Mouse (Mus musculus) thymus, postnatal 14 days (tissue): ENCODE measurements around the gene Cyp26b1.

Experiments used
- DNase-seq: peaks from one replicate; pipeline ENCODE4 v3.0.0; 2021

Gene Cyp26b1

GRCm38 (mm10) chr6:84586551-84587200 lies 7.0 kb downstream of the Cyp26b1 start:
- DNase-seq, result no peak

DNA sequence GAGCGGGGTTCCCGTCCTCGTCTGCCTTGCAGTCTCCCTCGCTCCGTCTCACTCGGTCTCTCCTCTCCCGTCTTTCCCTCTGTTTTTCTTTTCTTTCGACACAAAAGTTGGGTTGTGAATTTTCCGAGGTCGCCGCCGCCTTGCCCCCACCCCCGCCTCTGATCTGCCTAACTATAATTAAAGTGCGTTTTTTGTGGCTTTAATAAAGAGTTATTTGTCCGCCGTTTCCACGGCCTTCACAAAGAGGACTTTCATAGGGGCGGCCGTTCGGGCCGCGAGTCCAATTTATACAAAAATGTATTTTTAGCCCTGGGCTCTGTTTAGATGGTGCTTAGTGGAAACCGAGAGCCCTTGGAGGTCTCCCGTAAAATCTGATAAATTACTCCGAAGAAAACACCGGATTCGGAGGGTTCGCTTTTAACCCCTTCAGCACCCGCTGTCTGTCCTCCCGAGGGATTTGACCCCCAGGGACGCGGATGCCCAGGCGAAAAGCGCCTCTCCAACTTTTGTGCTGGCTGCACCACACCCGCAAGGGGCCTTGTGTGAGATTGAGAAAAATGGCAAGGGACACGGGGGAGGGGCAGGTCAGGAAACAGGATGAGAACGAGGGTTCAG lies 7.9 kb downstream of the Cyp26b1 start:
- DNase-seq, result no peak

DNA sequence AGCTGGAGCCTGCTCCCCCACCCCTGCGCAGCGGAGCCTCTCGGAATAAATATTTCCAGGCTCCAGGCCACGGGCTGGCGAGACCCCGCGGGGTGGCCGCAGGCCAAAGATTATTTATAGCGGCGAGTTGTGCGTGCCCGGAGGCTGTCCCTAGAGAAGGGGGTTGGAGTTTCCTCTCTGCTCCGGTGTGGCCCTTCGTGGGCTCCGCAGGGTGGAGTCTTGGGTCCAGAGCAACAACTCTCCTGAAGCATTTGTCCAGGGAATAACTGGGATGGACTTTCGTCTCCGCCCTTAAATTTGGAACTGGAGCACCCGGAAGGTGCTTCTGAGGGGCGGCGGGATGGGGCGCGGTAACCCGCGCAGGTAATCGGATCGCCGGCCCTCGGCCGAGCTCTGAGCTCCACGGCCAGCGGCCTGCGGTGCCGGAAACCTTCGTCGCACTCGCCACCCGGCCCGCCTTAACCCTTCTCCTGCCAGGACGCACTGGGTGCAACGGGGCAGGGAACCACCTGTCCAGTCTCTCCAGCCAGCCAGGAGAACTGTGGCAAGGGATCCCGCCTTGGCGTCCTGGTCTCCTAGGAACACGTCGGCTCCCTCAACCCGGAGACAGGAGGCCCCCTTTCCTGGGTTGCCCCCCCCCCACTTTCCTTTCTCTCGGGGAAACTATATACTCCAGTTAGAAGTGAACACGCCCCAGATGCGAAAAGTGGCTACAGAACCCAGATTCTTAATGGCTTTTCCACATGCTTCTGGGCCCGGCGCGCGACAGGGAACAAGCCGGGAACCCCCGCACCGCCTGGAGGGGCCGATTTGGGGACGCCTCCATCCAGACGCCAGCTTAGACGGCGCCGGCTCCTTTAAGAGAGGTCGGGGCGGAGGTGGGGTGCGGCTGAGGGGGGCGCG lies 8.7 kb downstream of the Cyp26b1 start:
- DNase-seq, result peak; percentile 33

DNA sequence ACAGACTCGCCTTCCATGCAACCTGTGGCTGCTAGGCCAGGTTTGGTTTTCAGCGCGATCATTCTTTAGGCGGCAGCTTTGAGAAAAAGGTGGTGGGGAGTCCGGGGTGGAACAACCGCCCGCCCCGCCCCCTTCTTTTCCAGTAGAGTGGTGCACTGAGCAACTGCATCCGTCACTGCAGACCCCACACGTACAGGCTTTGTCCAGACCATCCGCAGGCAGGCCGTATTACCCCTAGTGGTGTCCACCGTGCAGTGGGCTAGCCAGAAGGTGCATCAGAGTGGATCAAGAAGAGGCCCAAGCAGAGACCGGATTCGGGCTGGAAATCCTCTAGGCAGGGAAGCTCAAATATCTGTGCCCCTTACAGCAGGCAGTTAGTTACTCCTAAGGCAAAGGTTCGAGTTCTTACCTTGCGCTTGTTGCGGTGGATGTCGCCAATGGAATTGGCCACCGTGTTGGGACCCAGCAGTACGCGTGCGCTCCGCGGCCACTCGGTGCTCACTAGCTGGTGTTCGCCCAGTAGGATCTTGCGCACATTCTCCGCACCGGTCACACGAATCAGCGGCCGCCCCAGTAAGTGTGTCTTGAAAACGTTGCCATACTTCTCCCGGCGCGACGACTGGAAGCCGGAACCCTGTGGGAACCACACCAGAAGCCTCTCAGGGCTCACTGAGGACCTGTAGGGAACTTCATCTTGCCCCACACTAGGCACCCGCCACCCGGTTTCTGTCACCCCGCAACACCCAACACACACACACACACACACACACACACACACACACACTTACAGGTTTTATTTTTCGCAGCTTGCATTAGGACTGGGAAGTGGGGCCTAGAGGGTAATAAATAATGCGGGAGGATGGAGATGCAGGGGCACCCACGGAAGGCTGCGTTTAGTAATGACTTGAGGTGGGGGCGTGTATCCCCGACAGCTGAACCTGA lies 9.6 kb downstream of the Cyp26b1 start:
- no peak for DNase-seq

DNA sequence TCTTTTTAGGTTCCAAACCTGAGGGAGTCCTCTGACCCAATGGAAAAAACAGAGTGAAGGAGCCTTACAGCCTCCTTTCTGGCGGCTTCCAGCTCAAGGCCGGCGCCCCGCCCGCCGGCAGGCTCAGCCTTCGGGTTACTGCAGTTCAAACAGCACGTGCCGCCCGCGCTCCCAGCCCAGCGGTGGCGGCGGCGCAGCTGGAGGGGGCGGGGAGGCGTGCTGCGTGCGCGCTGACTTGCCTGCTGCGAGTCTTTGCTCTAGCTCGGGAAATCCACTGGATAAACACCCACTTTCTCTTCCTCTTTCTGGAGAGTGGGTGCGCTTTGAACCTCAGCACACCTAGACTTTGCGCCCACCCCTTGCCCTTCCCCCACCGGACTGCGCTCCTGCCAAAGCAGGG lies 10.3 kb downstream of the Cyp26b1 start:
- DNase-seq, result peak; percentile 84

DNA sequence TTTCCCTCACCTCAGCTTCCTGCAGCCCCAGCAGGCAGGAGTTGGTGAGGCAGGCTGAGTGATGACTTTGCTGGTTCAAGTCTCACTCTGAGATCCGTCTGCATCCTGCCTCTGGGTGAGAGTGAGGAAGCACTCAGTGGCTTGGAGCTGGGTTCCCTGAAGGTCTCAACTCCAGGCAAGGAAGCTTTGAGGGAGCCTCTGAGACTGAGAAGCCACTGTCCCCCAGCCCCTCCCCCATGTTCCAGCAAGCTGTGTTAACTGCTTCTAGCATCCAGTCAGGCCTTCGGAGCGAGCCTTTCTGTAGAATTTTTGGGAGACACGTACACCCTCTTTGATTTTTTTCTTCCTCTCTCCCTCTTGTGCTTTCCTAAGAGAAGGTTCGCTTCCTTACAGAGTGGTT lies 10.9 kb downstream of the Cyp26b1 start:
- DNase-seq, result no peak

DNA sequence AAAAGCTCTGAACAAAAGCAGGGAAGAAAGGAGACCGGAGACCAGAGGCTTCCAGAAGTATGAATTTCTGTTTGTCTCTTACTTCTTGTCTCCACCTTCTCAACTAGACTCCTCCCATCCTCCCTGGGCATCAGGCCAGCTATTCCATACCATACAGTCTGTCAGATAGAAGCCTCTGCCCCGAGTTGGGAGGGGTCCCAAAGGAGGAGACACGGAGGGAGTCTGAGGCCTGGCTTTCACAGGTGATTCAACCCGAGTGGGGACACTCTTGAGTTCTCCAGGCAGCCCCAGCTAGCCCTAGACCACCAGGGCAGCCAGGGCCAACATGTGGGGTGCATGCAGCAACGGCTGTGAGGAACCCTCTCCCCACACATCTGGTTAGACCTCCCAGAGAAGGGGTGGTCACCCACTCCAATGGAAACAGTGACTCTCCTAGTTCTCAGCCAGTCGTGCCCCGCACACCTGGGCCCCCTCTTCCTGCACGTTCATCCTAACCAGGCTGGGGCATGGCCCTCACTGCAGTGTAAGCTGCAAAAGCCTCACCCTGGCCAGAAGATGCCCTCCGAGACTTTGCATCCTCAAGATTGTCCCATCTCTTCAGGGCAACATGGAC lies 11.8 kb downstream of the Cyp26b1 start:
- no peak for DNase-seq

- no peak for DNase-seq
Measured at GRCm38 (mm10) chr6:84580979-84581832, 12.5 kb downstream of the Cyp26b1 start.

- DNase-seq, result no peak
Measured at GRCm38 (mm10) chr6:84579508-84579907, 14.2 kb downstream of the Cyp26b1 start.

DNA sequence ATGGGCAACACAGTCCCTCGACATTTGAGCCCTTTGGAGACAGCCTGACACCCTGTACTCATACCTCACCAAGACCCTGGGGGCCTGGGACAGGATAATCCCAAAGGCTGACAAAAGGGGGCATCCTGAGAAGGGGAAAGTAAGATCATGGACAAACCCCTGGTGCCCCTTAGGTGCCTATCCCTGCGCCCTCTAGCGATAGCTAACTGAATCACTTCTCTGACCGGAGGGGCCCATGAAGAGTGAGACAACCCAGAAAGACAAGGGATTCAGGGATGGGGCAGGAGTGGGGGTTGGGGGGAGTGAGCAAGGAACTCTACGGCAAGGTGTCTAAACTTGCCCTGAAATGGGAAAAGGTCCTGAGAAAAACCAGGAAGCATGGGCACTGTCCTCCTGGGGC lies 14.8 kb downstream of the Cyp26b1 start:
- DNase-seq, result peak; percentile 45

DNA sequence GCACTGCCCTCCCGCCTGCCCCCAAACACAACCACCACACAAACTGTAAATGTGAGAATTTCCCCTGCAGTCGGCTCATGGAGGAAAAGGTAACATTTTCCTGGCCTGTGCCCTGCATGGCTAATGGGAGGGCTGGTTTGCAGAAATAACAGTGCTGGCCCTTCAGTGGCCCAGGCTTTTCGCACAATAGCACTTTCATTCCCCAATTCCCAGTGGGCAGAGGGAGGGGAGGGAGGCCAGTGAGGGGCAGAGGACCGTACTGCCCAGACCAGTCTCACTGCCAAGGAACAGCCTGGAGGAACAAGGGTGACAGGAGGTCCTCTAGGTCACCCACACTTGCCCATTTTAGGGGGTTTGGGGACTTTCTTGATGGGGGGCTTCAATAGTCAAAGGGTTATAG lies 15.8 kb downstream of the Cyp26b1 start:
- no peak for DNase-seq

- no peak for DNase-seq
Measured at GRCm38 (mm10) chr6:84573905-84574660, 19.6 kb downstream of the Cyp26b1 start.

DNA sequence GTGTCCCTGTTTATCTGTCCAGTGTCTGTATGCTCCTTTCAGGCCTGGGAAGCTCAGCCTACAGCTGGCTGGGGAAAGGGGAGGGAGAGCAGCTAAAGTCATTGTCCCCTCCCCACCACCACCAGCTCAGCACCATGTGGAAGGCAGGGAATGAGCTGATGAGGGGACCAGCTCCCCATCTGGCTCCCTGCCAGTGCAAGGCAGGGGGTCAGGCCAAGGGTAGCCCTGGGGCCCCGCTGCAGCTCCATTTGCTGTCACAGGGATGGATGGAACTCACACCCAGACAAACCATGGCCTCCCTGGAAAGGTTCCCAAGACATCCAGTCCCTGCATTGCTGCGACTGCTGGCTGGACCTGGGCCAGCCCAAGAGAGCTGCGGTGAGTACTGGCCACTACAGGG lies 23.7 kb downstream of the Cyp26b1 start:
- no peak for DNase-seq

GRCm38 (mm10) chr6:84569590-84569989 lies 24.1 kb downstream of the Cyp26b1 start:
- DNase-seq, result no peak

DNA sequence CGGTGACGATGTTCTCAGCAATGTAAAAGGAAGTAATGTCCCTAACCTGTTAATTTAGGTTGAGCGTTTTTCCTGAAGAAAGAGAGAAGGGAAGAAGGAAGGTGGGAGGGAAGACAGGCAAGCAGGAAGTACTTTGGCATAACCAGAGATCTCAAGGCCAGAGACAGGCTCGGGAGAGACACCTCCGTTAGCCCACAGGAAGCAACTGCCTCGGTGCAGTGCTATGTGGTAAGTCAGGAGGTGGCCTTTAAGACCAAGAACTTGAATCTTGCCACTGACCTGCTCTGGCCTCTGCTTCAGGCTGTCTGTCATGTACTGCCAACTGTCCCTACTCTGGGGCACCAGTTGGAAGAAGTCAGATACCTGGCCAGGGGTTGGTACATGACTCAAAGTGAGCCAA lies 24.8 kb downstream of the Cyp26b1 start:
- DNase-seq, result no peak

DNA sequence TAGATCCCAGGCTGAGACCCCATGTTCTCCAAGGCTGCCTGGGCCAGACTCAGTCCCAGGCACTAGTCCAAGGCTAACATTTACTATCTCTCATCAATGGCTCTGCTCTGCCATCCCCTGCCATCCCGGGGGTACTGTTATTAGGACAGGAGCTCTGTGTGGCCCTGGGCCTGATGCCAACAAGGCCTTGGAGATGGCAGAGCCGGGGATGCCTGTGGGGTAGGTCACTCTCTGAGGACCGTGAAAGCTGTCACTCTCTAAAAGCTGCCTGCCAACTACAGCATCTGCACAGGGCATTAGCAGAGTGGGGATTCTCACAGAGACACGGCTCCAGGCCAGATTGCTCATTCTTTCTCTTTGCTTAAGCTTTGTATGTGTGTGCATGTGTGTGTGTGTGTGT lies 26.0 kb downstream of the Cyp26b1 start:
- DNase-seq, result no peak

- DNase-seq, result no peak
Measured at GRCm38 (mm10) chr6:84566825-84567224, 26.9 kb downstream of the Cyp26b1 start.

DNA sequence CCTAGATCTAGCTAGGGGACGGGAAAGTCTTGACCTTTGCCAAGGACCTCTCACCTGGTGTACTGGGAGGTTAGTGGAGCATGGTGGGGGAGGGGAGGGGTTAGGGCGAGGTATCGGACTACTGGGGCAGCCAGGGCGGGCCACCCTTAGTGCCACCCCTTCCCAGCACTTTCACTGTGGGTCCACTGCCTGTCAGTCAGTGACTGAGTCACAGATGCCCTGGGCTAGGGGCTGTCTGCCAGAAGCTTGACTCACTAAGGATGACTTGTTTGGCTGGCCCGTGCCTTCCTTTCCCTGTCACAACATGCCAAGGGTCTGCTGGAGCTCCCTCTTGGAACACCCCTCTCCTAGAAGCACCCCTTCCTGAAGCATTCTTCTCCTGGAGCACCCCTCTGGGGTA lies 28.5 kb downstream of the Cyp26b1 start:
- no peak for DNase-seq

DNA sequence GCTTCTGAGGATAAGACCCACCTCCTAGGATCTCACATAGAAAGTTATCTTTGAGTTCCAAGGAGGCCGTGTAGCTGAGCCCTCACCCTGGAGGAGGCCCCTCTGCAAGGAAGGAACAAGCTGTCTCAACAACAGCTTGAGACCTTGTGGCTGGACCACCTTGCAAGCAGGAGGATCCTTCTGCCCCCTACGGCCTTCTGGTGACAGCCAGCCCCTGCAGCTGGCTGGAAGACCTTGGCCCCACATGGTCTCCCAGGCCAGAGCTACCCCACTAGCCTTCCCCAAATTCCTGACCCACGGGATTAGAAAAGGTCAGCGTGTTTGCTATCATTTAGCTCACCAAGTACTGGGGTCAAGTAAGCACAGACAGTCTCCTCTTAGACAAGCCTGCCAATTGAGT lies 30.8 kb downstream of the Cyp26b1 start:
- DNase-seq, result no peak

DNA sequence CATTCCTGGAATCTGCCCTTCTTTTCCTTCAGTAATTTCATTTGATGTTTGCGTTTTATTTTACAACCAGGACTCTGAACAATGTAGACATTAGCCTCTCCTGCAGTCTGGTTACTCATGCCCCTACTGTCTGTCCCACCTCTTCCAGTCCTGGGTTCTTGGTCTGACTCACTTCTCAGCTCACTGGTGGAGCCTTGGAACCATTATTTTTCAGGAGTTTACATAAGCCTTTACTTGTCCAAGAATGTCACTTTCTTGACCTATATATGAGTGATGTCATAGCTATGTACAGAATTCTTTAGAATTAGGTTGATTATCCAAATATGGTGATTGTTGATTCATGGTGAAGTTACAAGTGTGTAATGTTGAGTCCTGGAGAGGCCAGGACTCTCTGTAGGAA lies 32.5 kb downstream of the Cyp26b1 start:
- DNase-seq, result no peak
